Mouse (Mus musculus) cerebellum, adult 2 months (tissue): ENCODE measurements at regions not wholly inside any gene's neighbourhood (a gene's known extent, or its start where the extent isn't known, plus 50 kb on each side); places are given as distances from the start of the nearest gene placed in this dataset.

Experiments used
- CTCF ChIP-seq: fragments of 200-500 bp; IDR thresholded peaks from 2 replicates; pipeline ENCODE4 v1.5.1; 2011; ENCODE audit warnings: low read depth, mild to moderate bottlenecking, control low read depth, low read length, moderate library complexity, borderline replicate concordance; ENCODE audit not compliant: insufficient read depth
- POLR2A ChIP-seq: fragments of 200-500 bp; IDR thresholded peaks from 2 replicates; pipeline ENCODE4 v1.6.1; 2011; ENCODE audit warnings: low read length, control low read depth, borderline replicate concordance; ENCODE audit not compliant: insufficient read depth

- TF ChIP-seq CTCF (no peak), POLR2A (no peak)
Measured at GRCm38 (mm10) chr1:185893421-185893820, 223.7 kb downstream of the Lyplal1 start.
